In genomic region chr9:108337848-108338550, GRCm38 (mm10) we compare ENCODE assay signal across 7 mouse cellular contexts. TPM values are rescaled to one million over a fixed set of nuclear protein-coding genes. Genes with fewer than 3 reads are reported as not detected.
DNase-seq lines count a peak whose midpoint lies in the region; ATAC-seq lines count a peak whose summit lies in the region.

No protein-coding gene starts in this region.

- peak overlapping the region; percentile 70 for H3K4me2 ChIP-seq in neural tube, embryonic 11.5 days (ENCODE audit: low read depth)
- H3K4me2 ChIP-seq in forebrain, embryonic 12.5 days: peak overlapping the region; percentile 83
- peak overlapping the region; percentile 74 for H3K4me2 ChIP-seq in liver, embryonic 11.5 days

- H3K27ac ChIP-seq in neural tube, embryonic 11.5 days (ENCODE audit: low read depth, low read length): no peak overlapping the region
- H3K27ac ChIP-seq in forebrain, embryonic 12.5 days: peak overlapping the region; percentile 86
- H3K27ac ChIP-seq in liver, embryonic 11.5 days (ENCODE audit: low read depth, low read length): peak overlapping the region; percentile 98

- peaks cover 9% of the 10 kb centered on the region for H3K4me1 ChIP-seq in neural tube, embryonic 11.5 days (ENCODE audit: control insufficient read depth, insufficient read depth, low read length)
- peaks cover 20% of the 10 kb centered on the region for H3K4me1 ChIP-seq in forebrain, embryonic 12.5 days
- peaks cover 31% of the 10 kb centered on the region for H3K4me1 ChIP-seq in liver, embryonic 11.5 days (replicated peaks; ENCODE audit: control insufficient read depth, insufficient read depth, low read length)

- WGBS in neural tube, embryonic 11.5 days: 72% methylated on average over 10 of the region's 10 CpGs
- WGBS in forebrain, embryonic 12.5 days: 71% methylated on average over 10 of the region's 10 CpGs
- WGBS in liver, embryonic 11.5 days: 58% methylated on average over 10 of the region's 10 CpGs

- no peak overlapping the region for H3K9ac ChIP-seq in neural tube, embryonic 11.5 days (ENCODE audit: low read length)
- H3K9ac ChIP-seq in forebrain, embryonic 12.5 days: 0 out of 2 replicates have a peak overlapping the region, but pooled peaks have one; percentile 93
- peak overlapping the region; percentile 89 for H3K9ac ChIP-seq in liver, embryonic 11.5 days (ENCODE audit: low read depth, low read length)

- no peak for DNase-seq in neural tube, embryonic 11.5 days (ENCODE audit: low spot score)
- no peak for DNase-seq in neural tube, embryonic 10.5 days (ENCODE audit: extremely low spot score, low spot score)
- no peak for DNase-seq in liver, embryonic 11.5 days (ENCODE audit: low spot score)
- peak; percentile 13 for DNase-seq in yolk sac, embryonic 10.5 days (ENCODE audit: low spot score)
- no peak for DNase-seq in right cerebral cortex, postnatal 36 days (ENCODE audit: low spot score in 2 of 2)
- no peak for DNase-seq in cerebellum, adult 9-11 months

- no peaks in the 10 kb centered on the region for H3K27me3 ChIP-seq in neural tube, embryonic 11.5 days (ENCODE audit: control insufficient read depth, insufficient read depth, low read length)
- no peaks in the 10 kb centered on the region for H3K27me3 ChIP-seq in forebrain, embryonic 12.5 days
- H3K27me3 ChIP-seq in liver, embryonic 11.5 days (replicated peaks; ENCODE audit: control insufficient read depth, insufficient read depth, low read length): no peaks in the 10 kb centered on the region

- H3K4me3 ChIP-seq in neural tube, embryonic 11.5 days (ENCODE audit: low read depth, low read length): no peak overlapping the region
- no peak overlapping the region for H3K4me3 ChIP-seq in forebrain, embryonic 12.5 days (replicated peaks)
- peak overlapping the region; percentile 71 for H3K4me3 ChIP-seq in liver, embryonic 11.5 days (ENCODE audit: low read depth, low read length)

- no peaks in the 10 kb centered on the region for H3K9me3 ChIP-seq in neural tube, embryonic 11.5 days (ENCODE audit: control insufficient read depth, low read length)
- H3K9me3 ChIP-seq in forebrain, embryonic 12.5 days: no peaks in the 10 kb centered on the region
- no peaks in the 10 kb centered on the region for H3K9me3 ChIP-seq in liver, embryonic 11.5 days (ENCODE audit: control insufficient read depth, low read length)

- peaks cover 11% of the 10 kb centered on the region for H3K36me3 ChIP-seq in neural tube, embryonic 11.5 days (ENCODE audit: control insufficient read depth, insufficient read depth, low read length)
- H3K36me3 ChIP-seq in forebrain, embryonic 12.5 days (replicated peaks): peaks cover 34% of the 10 kb centered on the region
- H3K36me3 ChIP-seq in liver, embryonic 11.5 days (ENCODE audit: control insufficient read depth, insufficient read depth, low read length): peaks cover 21% of the 10 kb centered on the region

- ATAC-seq in neural tube, embryonic 11.5 days (ENCODE audit: insufficient read depth, low FRiP score, low TSS enrichment): no peak
- no peak for ATAC-seq in forebrain, embryonic 12.5 days (ENCODE audit: low FRiP score)
- ATAC-seq in liver, embryonic 11.5 days (replicated peaks; ENCODE audit: low FRiP score): no peak

RNA-seq across cellular contexts. Expression of gene Gpx1, which starts 0.7 kb away (rescaled TPM):
- 700 and 705 TPM in 2 replicates for polyA plus RNA-seq in neural tube, embryonic 11.5 days (2014; fragmentation: Nextera tagmentation; extraction: Ambion mirVana)
- 574 and 659 TPM in 2 replicates for polyA plus RNA-seq in forebrain, embryonic 12.5 days (2016; fragmentation: Nextera tagmentation; extraction: Ambion mirVana)
- 2,990 and 3,052 TPM in 2 replicates for polyA plus RNA-seq in liver, embryonic 11.5 days (2014; fragmentation: Nextera tagmentation; extraction: Ambion mirVana)

RNA-seq across cellular contexts. Expression of gene Usp4, which starts 9.7 kb away (rescaled TPM):
- 141 and 145 TPM in 2 replicates for polyA plus RNA-seq in neural tube, embryonic 11.5 days (2014; fragmentation: Nextera tagmentation; extraction: Ambion mirVana)
- polyA plus RNA-seq in forebrain, embryonic 12.5 days (2016; fragmentation: Nextera tagmentation; extraction: Ambion mirVana): 137 and 144 TPM in 2 replicates
- 114 and 122 TPM in 2 replicates for polyA plus RNA-seq in liver, embryonic 11.5 days (2014; fragmentation: Nextera tagmentation; extraction: Ambion mirVana)

RNA-seq across cellular contexts. Expression of gene Tcta, which starts 32.0 kb away (rescaled TPM):
- polyA plus RNA-seq in neural tube, embryonic 11.5 days (2014; fragmentation: Nextera tagmentation; extraction: Ambion mirVana): 30.8 and 31.4 TPM in 2 replicates
- 30.5 and 30.7 TPM in 2 replicates for polyA plus RNA-seq in forebrain, embryonic 12.5 days (2016; fragmentation: Nextera tagmentation; extraction: Ambion mirVana)
- 14.9 and 16.1 TPM in 2 replicates for polyA plus RNA-seq in liver, embryonic 11.5 days (2014; fragmentation: Nextera tagmentation; extraction: Ambion mirVana)

RNA-seq across cellular contexts. Expression of gene Rhoa, which starts 32.1 kb away (rescaled TPM):
- 236 and 274 TPM in 2 replicates for polyA plus RNA-seq in neural tube, embryonic 11.5 days (2014; fragmentation: Nextera tagmentation; extraction: Ambion mirVana)
- polyA plus RNA-seq in forebrain, embryonic 12.5 days (2016; fragmentation: Nextera tagmentation; extraction: Ambion mirVana): 331 and 341 TPM in 2 replicates
- polyA plus RNA-seq in liver, embryonic 11.5 days (2014; fragmentation: Nextera tagmentation; extraction: Ambion mirVana): 254 and 264 TPM in 2 replicates

RNA-seq across cellular contexts. Expression of gene Amt, which starts 41.3 kb away (rescaled TPM):
- polyA plus RNA-seq in neural tube, embryonic 11.5 days (2014; fragmentation: Nextera tagmentation; extraction: Ambion mirVana): 18.8 and 18.9 TPM in 2 replicates
- polyA plus RNA-seq in forebrain, embryonic 12.5 days (2016; fragmentation: Nextera tagmentation; extraction: Ambion mirVana): 17.7 and 22.4 TPM in 2 replicates
- 16.0 and 16.5 TPM in 2 replicates for polyA plus RNA-seq in liver, embryonic 11.5 days (2014; fragmentation: Nextera tagmentation; extraction: Ambion mirVana)
